Mouse (Mus musculus) cerebellum, adult 2 months (tissue): ENCODE measurements around the gene Sdhaf4.

Experiments used
- CTCF ChIP-seq: fragments of 200-500 bp; IDR thresholded peaks from 2 replicates; pipeline ENCODE4 v1.5.1; 2011; ENCODE audit warnings: low read depth, mild to moderate bottlenecking, control low read depth, low read length, moderate library complexity, borderline replicate concordance; ENCODE audit not compliant: insufficient read depth
- POLR2A ChIP-seq: fragments of 200-500 bp; IDR thresholded peaks from 2 replicates; pipeline ENCODE4 v1.6.1; 2011; ENCODE audit warnings: low read length, control low read depth, borderline replicate concordance; ENCODE audit not compliant: insufficient read depth

GRCm38 (mm10) chr1:23983118-23983517 is 22.3 kb downstream of the Sdhaf4 start:
- TF ChIP-seq CTCF, result no peak
- no peak for TF ChIP-seq POLR2A
